Mouse (Mus musculus) embryonic facial prominence, embryonic 12.5 days (tissue): Measurements from ENCODE around the gene Ypel3. TPM values are rescaled to one million over a fixed set of nuclear protein-coding genes. Genes with fewer than 3 reads are reported as not detected.

ENCODE experiments used
- ATAC-seq: fragments of 200-750 bp; cut with Nextera tagmentation; 2 replicates; pipeline ENCODE4 v1.8.0; 2017; ENCODE audit not compliant: insufficient number of reproducible peaks, insufficient read depth, low FRiP score, low TSS enrichment
- H3K27ac ChIP-seq: fragments of 300-500 bp; sonication (generic); 2 replicates; pipeline ENCODE4 v1.5.1; 2016; ENCODE audit warnings: mild to moderate bottlenecking
- H3K27me3 ChIP-seq: fragments of 300-500 bp; sonication (generic); 2 replicates; pipeline ENCODE4 v1.6.1; 2016; ENCODE audit warnings: mild to moderate bottlenecking, moderate library complexity
- H3K36me3 ChIP-seq: fragments of 300-500 bp; sonication (generic); 2 replicates; pipeline ENCODE4 v1.6.1; 2016; ENCODE audit warnings: mild to moderate bottlenecking
- H3K4me1 ChIP-seq: fragments of 300-500 bp; sonication (generic); 2 replicates; pipeline ENCODE4 v1.6.1; 2016
- H3K4me2 ChIP-seq: fragments of 300-500 bp; sonication (generic); replicated peaks from 2 replicates; pipeline ENCODE4 v1.6.1; 2016; ENCODE audit warnings: mild to moderate bottlenecking, moderate library complexity
- H3K4me3 ChIP-seq: fragments of 300-500 bp; sonication (generic); 2 replicates; pipeline ENCODE4 v1.5.1; 2016; ENCODE audit warnings: mild to moderate bottlenecking
- H3K9ac ChIP-seq: fragments of 300-500 bp; sonication (generic); 2 replicates; pipeline ENCODE4 v1.6.1; 2016; ENCODE audit warnings: mild to moderate bottlenecking, moderate library complexity
- H3K9me3 ChIP-seq: fragments of 300-500 bp; sonication (generic); 2 replicates; pipeline ENCODE4 v1.6.1; 2016; ENCODE audit warnings: mild to moderate bottlenecking, moderate library complexity
- WGBS: fragments of 180-500 bp; shearing (Covaris S2); methylation state at CpG from one replicate; pipeline ENCODE4 v1.1.7; 2016; 5-methylcytosine and 5-hydroxymethylcytosine counted together
- polyA plus RNA-seq: library from polyadenylated mRNA; unstranded; fragments of >200 nt; fragmentation: Nextera tagmentation; extraction: Ambion mirVana; gene quantifications from 2 replicates; pipeline ENCODE4 v1.2.1, GENCODE M21; 2016

Ypel3 gene
- polyA plus RNA-seq, 1 experiment from 2014 or later: 118 TPM

- WGBS: 90% methylated on average over 6 of the region's 6 CpGs
- no peak for ATAC-seq
- no peak overlapping the region for H3K4me3 ChIP-seq
- H3K4me1 ChIP-seq: peaks cover 23% of the 10 kb centered on the region
- no peak overlapping the region for H3K4me2 ChIP-seq
- H3K27ac ChIP-seq: no peak overlapping the region
- peaks cover 10% of the 10 kb centered on the region; the same call in 1 of the 2 replicates for H3K36me3 ChIP-seq
- no peak overlapping the region for H3K9ac ChIP-seq
- H3K27me3 ChIP-seq: no peaks in the 10 kb centered on the region
- H3K9me3 ChIP-seq: no peaks in the 10 kb centered on the region
These were observed 26.4 kb downstream of the Ypel3 start for GRCm38 (mm10) chr7:126803181-126803580.

- no peaks in the 10 kb centered on the region for H3K27me3 ChIP-seq
- H3K36me3 ChIP-seq: peaks cover 10% of the 10 kb centered on the region; the same call in 1 of the 2 replicates
- H3K9ac ChIP-seq: no peak overlapping the region
- H3K4me2 ChIP-seq: no peak overlapping the region
- H3K4me1 ChIP-seq: peaks cover 26% of the 10 kb centered on the region
- H3K9me3 ChIP-seq: no peaks in the 10 kb centered on the region
- ATAC-seq: no peak
- H3K27ac ChIP-seq: no peak overlapping the region
- no peak overlapping the region for H3K4me3 ChIP-seq
These were observed 27.0 kb downstream of the Ypel3 start for GRCm38 (mm10) chr7:126803751-126804150.

- Histone ChIP-seq H3K4me2 (no peak overlapping the region), H3K27me3 (no peaks in the 10 kb centered on the region), H3K9ac (no peak overlapping the region), H3K36me3 (peaks cover 10% of the 10 kb centered on the region; the same call in 1 of the 2 replicates), H3K4me1 (peaks cover 21% of the 10 kb centered on the region), H3K9me3 (no peaks in the 10 kb centered on the region), H3K27ac (no peak overlapping the region), H3K4me3 (no peak overlapping the region)
- WGBS: 78% methylated on average over 6 of the region's 6 CpGs
- no peak for ATAC-seq
These were observed 30.2 kb downstream of the Ypel3 start for GRCm38 (mm10) chr7:126806956-126807355.

- H3K9me3 ChIP-seq: no peaks in the 10 kb centered on the region
- peaks cover 10% of the 10 kb centered on the region; the same call in 1 of the 2 replicates for H3K36me3 ChIP-seq
- H3K4me1 ChIP-seq: peaks cover 21% of the 10 kb centered on the region
- peak overlapping the region; percentile 76; the same call in 1 of the 2 replicates for H3K9ac ChIP-seq
- H3K27ac ChIP-seq: no peak overlapping the region
- ATAC-seq: no peak
- H3K4me3 ChIP-seq: peak overlapping the region; percentile 71; the same call in 1 of the 2 replicates
- peak overlapping the region; percentile 82 for H3K4me2 ChIP-seq
- H3K27me3 ChIP-seq: no peaks in the 10 kb centered on the region
- WGBS: 77% methylated on average over 4 of the region's 4 CpGs
These were observed 30.6 kb downstream of the Ypel3 start for GRCm38 (mm10) chr7:126807405-126807804.

- Histone ChIP-seq H3K9ac (peak overlapping the region; percentile 76), H3K4me3 (peak overlapping the region; percentile 71), H3K27ac (peak overlapping the region; percentile 80), H3K36me3 (peaks cover 4% of the 10 kb centered on the region; the same call in 1 of the 2 replicates), H3K27me3 (no peaks in the 10 kb centered on the region), H3K9me3 (no peaks in the 10 kb centered on the region), H3K4me1 (peaks cover 21% of the 10 kb centered on the region), H3K4me2 (peak overlapping the region; percentile 82)
- under 1% methylated on average over 43 of the region's 43 CpGs for WGBS
- ATAC-seq: peak; percentile 92
These were observed 32.1 kb downstream of the Ypel3 start for GRCm38 (mm10) chr7:126808703-126809455.

GRCm38 (mm10) chr7:126809723-126810369 is 33.1 kb downstream of the Ypel3 start:
- 55% methylated on average over 5 of the region's 5 CpGs for WGBS
- H3K4me3 ChIP-seq: peak overlapping the region; percentile 71; the same call in 1 of the 2 replicates
- no peak for ATAC-seq

GRCm38 (mm10) chr7:126815726-126816222 is 39.0 kb downstream of the Ypel3 start:
- WGBS: 68% methylated on average over 8 of the region's 8 CpGs
- no peak overlapping the region for H3K9ac ChIP-seq
- no peak overlapping the region for H3K27ac ChIP-seq

More at GRCm38 (mm10) chr7:126809723-126810369, 33.1 kb downstream of the Ypel3 start:
- Histone ChIP-seq H3K9ac (peak overlapping the region; percentile 76; the same call in 1 of the 2 replicates), H3K4me2 (peak overlapping the region; percentile 82), H3K36me3 (peaks cover 4% of the 10 kb centered on the region; the same call in 1 of the 2 replicates), H3K4me1 (peaks cover 21% of the 10 kb centered on the region), H3K27me3 (no peaks in the 10 kb centered on the region), H3K27ac (no peak overlapping the region; the same call in 1 of the 2 replicates), H3K9me3 (no peaks in the 10 kb centered on the region)

GRCm38 (mm10) chr7:126816494-126816893 is 39.7 kb downstream of the Ypel3 start:
- Histone ChIP-seq H3K4me3 (no peak overlapping the region), H3K4me2 (no peak overlapping the region), H3K27me3 (no peaks in the 10 kb centered on the region), H3K9me3 (no peaks in the 10 kb centered on the region), H3K36me3 (no peaks in the 10 kb centered on the region), H3K9ac (no peak overlapping the region), H3K4me1 (no peaks in the 10 kb centered on the region), H3K27ac (no peak overlapping the region)
- 85% methylated on average over 8 of the region's 8 CpGs for WGBS
- ATAC-seq: no peak

More at GRCm38 (mm10) chr7:126815726-126816222, 39.0 kb downstream of the Ypel3 start:
- Histone ChIP-seq H3K27me3 (no peaks in the 10 kb centered on the region), H3K9me3 (no peaks in the 10 kb centered on the region), H3K4me2 (no peak overlapping the region), H3K4me3 (no peak overlapping the region), H3K36me3 (no peaks in the 10 kb centered on the region), H3K4me1 (no peaks in the 10 kb centered on the region)
- no peak for ATAC-seq

- WGBS: 87% methylated on average over 7 of the region's 7 CpGs
- Histone ChIP-seq H3K9me3 (no peaks in the 10 kb centered on the region), H3K36me3 (no peaks in the 10 kb centered on the region), H3K4me3 (no peak overlapping the region), H3K9ac (no peak overlapping the region), H3K4me2 (no peak overlapping the region), H3K27ac (no peak overlapping the region), H3K4me1 (no peaks in the 10 kb centered on the region), H3K27me3 (peaks cover 7% of the 10 kb centered on the region)
- no peak for ATAC-seq
These were observed 40.8 kb downstream of the Ypel3 start for GRCm38 (mm10) chr7:126817595-126817994.

GRCm38 (mm10) chr7:126818818-126819217 is 42.1 kb downstream of the Ypel3 start:
- 41% methylated on average over 1 of the region's 1 CpGs for WGBS

GRCm38 (mm10) chr7:126821835-126822511 is 45.2 kb downstream of the Ypel3 start:
- Histone ChIP-seq H3K36me3 (no peaks in the 10 kb centered on the region), H3K27me3 (peaks cover 35% of the 10 kb centered on the region), H3K27ac (no peak overlapping the region), H3K9me3 (no peaks in the 10 kb centered on the region), H3K4me2 (no peak overlapping the region), H3K4me3 (no peak overlapping the region), H3K9ac (no peak overlapping the region), H3K4me1 (peaks cover 7% of the 10 kb centered on the region; the same call in 1 of the 2 replicates)
- ATAC-seq: no peak
- 13% methylated on average over 7 of the region's 7 CpGs for WGBS

More at GRCm38 (mm10) chr7:126818818-126819217, 42.1 kb downstream of the Ypel3 start:
- Histone ChIP-seq H3K27ac (no peak overlapping the region), H3K4me3 (no peak overlapping the region), H3K36me3 (no peaks in the 10 kb centered on the region), H3K9me3 (no peaks in the 10 kb centered on the region), H3K9ac (no peak overlapping the region), H3K4me2 (no peak overlapping the region), H3K27me3 (peaks cover 19% of the 10 kb centered on the region), H3K4me1 (peaks cover 7% of the 10 kb centered on the region; the same call in 1 of the 2 replicates)
- ATAC-seq: no peak
